In genomic region chr1:159537541-159537940, GRCm38 (mm10) we compare ENCODE assay signal across 27 mouse cellular contexts. TPM values are rescaled to one million over a fixed set of nuclear protein-coding genes. Genes with fewer than 3 reads are reported as not detected.
A peak's percentile ranks its signal among the peaks of the same experiment; 100 is the strongest.
DNase-seq lines count a peak whose midpoint lies in the region; ATAC-seq lines count a peak whose summit lies in the region.
"Had no signal": no experiment of that assay in that cellular context is flagged by ENCODE, and none has a peak within 500 bp of the region (broad histone marks: within the 10 kb centered on the region; RNA-seq: fewer than 3 reads in every experiment).

No protein-coding gene starts in this region.

- no peak overlapping the region for H3K4me3 ChIP-seq in midbrain, embryonic 11.5 days (ENCODE audit: low read depth, low read length)
- no peak overlapping the region for H3K4me3 ChIP-seq in midbrain, embryonic 13.5 days (replicated peaks)
- H3K4me3 ChIP-seq: embryonic facial prominence, embryonic 15.5 days; erythroblast, embryonic 14.5 days; forebrain, embryonic 13.5 days; heart, embryonic 10.5 days; heart, embryonic 15.5 days; hindbrain, embryonic 13.5 days had no signal

- no peak overlapping the region for H3K9ac ChIP-seq in midbrain, embryonic 11.5 days (ENCODE audit: low read length)
- no peak overlapping the region for H3K9ac ChIP-seq in midbrain, embryonic 13.5 days (replicated peaks)
- H3K9ac ChIP-seq: embryonic facial prominence, embryonic 15.5 days; forebrain, embryonic 13.5 days; heart, embryonic 15.5 days; hindbrain, embryonic 13.5 days had no signal

- no peaks in the 10 kb centered on the region for H3K36me3 ChIP-seq in midbrain, embryonic 11.5 days (ENCODE audit: control insufficient read depth, insufficient read depth, low read length)
- no peaks in the 10 kb centered on the region for H3K36me3 ChIP-seq in midbrain, embryonic 13.5 days
- H3K36me3 ChIP-seq: embryonic facial prominence, embryonic 15.5 days; heart, embryonic 10.5 days; heart, embryonic 15.5 days; hindbrain, embryonic 13.5 days had no signal

- ATAC-seq in frontal cortex, adult (ENCODE audit: low TSS enrichment): peak; percentile 69
- ATAC-seq in midbrain, embryonic 11.5 days (ENCODE audit: low FRiP score): peak; percentile 19; the same call in 1 of the 2 replicates
- ATAC-seq in midbrain, embryonic 13.5 days: no peak
- ATAC-seq: activated CD4-positive, CD25-positive, alpha-beta regulatory T cell, adult 4 months; hindbrain, postnatal 0 days; Patski had no signal

- H3K9me3 ChIP-seq in midbrain, embryonic 11.5 days (ENCODE audit: control insufficient read depth, low read length): no peaks in the 10 kb centered on the region
- no peaks in the 10 kb centered on the region for H3K9me3 ChIP-seq in midbrain, embryonic 13.5 days
- H3K9me3 ChIP-seq: embryonic facial prominence, embryonic 15.5 days; forebrain, embryonic 13.5 days; heart, embryonic 10.5 days; heart, embryonic 15.5 days; hindbrain, embryonic 13.5 days had no signal

- H3K4me2 ChIP-seq in midbrain, embryonic 11.5 days: no peak overlapping the region
- H3K4me2 ChIP-seq in midbrain, embryonic 13.5 days (replicated peaks): no peak overlapping the region
- H3K4me2 ChIP-seq: embryonic facial prominence, embryonic 15.5 days; forebrain, embryonic 13.5 days; heart, embryonic 15.5 days; hindbrain, embryonic 13.5 days had no signal

- peak; percentile 10 for DNase-seq in adrenal gland, adult 2 months
- DNase-seq in adrenal gland, adult 8-10 months: no peak
- DNase-seq in frontal cortex, postnatal 25 days (ENCODE audit: low spot score in 2 of 2): no peak
- DNase-seq in midbrain, embryonic 11.5 days (ENCODE audit: low spot score, missing footprints): no peak
- peak; percentile 88 for DNase-seq in gonadal fat pad, adult 2 months (ENCODE audit: low read depth)
- no peak for DNase-seq in cerebellum, postnatal 36 days
- DNase-seq: adrenal gland, postnatal 14 days; cerebellum, adult 18-20 months; cerebellum, postnatal 10 days; embryo, embryonic 11 days; gastrocnemius, postnatal 36 days; heart, adult 18-20 months; heart, postnatal 14 days; kidney, adult 11 months had no signal

- H3K27ac ChIP-seq in midbrain, embryonic 11.5 days (ENCODE audit: low read depth, low read length): no peak overlapping the region
- no peak overlapping the region for H3K27ac ChIP-seq in midbrain, embryonic 13.5 days
- H3K27ac ChIP-seq: embryonic facial prominence, embryonic 15.5 days; forebrain, embryonic 13.5 days; heart, embryonic 10.5 days; heart, embryonic 15.5 days; hindbrain, embryonic 13.5 days; hindbrain, postnatal 0 days had no signal

- peaks cover 16% of the 10 kb centered on the region for H3K4me1 ChIP-seq in midbrain, embryonic 11.5 days (ENCODE audit: control insufficient read depth, insufficient read depth, low read length)
- H3K4me1 ChIP-seq in midbrain, embryonic 13.5 days (replicated peaks): peaks cover 28% of the 10 kb centered on the region
- H3K4me1 ChIP-seq: embryonic facial prominence, embryonic 15.5 days had no signal

- no peaks in the 10 kb centered on the region for H3K27me3 ChIP-seq in midbrain, embryonic 11.5 days (ENCODE audit: control insufficient read depth, insufficient read depth, low read length)
- peaks cover 2% of the 10 kb centered on the region; the same call in 1 of the 2 replicates for H3K27me3 ChIP-seq in midbrain, embryonic 13.5 days
- H3K27me3 ChIP-seq: embryonic facial prominence, embryonic 15.5 days; forebrain, embryonic 13.5 days; Patski had no signal

RNA-seq across cellular contexts. Expression of gene Tnr, which starts 14.0 kb away (rescaled TPM):
- 1 to 10 TPM; 3.3 to 5.2 TPM for total RNA-seq in adrenal gland, adult 2 months (2021)
- polyA plus RNA-seq in adrenal gland, adult 2 months (2012; rRNA removed): 0.40 and 0.97 TPM in 2 replicates
- 10 to 100 TPM in 3 of 4 experiments, 1 to 10 TPM in 1; 8.6 to 12.9 (median 11.0) TPM for total RNA-seq in adrenal gland, adult 8-10 months (2022)
- polyA plus RNA-seq in midbrain, embryonic 11.5 days (2014; fragmentation: Nextera tagmentation; extraction: Ambion mirVana): 0.16 and 0.77 TPM in 2 replicates
- 1.7 and 2.9 TPM in 2 replicates for polyA plus RNA-seq in midbrain, embryonic 13.5 days (2015; fragmentation: Nextera tagmentation; extraction: Ambion mirVana)
- 0.08 TPM in 2 replicates for polyA plus RNA-seq in gonadal fat pad, adult 2 months (2012; rRNA removed)
- total RNA-seq: common myeloid progenitor, adult 5-6 weeks; gastrocnemius, postnatal 36 days; hematopoietic stem cell, adult 5-6 weeks had no signal
- polyA plus RNA-seq: erythroblast, embryonic 14.5 days had no signal

Comparison
In these comparisons a context has a peak if more than half of its experiments do, and no peak if none do; other contexts are left out.
1. DNase-seq: peak in adrenal gland, adult 2 months (single experiment) and gonadal fat pad, adult 2 months (single experiment); none in adrenal gland, adult 8-10 months (single experiment), frontal cortex, postnatal 25 days (0 of 2), midbrain, embryonic 11.5 days (single experiment) and cerebellum, postnatal 36 days (0 of 2).